Mouse (Mus musculus) lung, adult 2 months (tissue): ENCODE measurements around the gene Cdh24. TPM values are rescaled to one million over a fixed set of nuclear protein-coding genes. Genes with fewer than 3 reads are reported as not detected.
"Not testable (repeated sequence)": the region's sequence is repeated elsewhere in the genome, so short reads cannot be mapped to it uniquely, and the experiment has no call there.

Source experiments
- DNase-seq: peaks from one replicate; pipeline ENCODE4 v3.0.0; 2022
- H3K4me1 ChIP-seq: fragments of 200-500 bp; 2 replicates; pipeline ENCODE4 v1.6.1; 2011; ENCODE audit warnings: low read length; ENCODE audit not compliant: control insufficient read depth, insufficient read depth
- H3K4me3 ChIP-seq: fragments of 200-500 bp; replicated peaks from 2 replicates; pipeline ENCODE3; 2011; ENCODE audit warnings: low read depth, mild to moderate bottlenecking, control low read depth, low read length; ENCODE audit errors: extremely low read depth
- CTCF ChIP-seq: fragments of 200-500 bp; IDR thresholded peaks from 2 replicates; pipeline ENCODE4 v1.5.1; 2011; ENCODE audit warnings: mild to moderate bottlenecking, low read length, control low read depth; ENCODE audit not compliant: insufficient read depth
- POLR2A ChIP-seq: fragments of 200-500 bp; IDR thresholded peaks from 2 replicates; pipeline ENCODE4 v1.6.1; 2011; ENCODE audit warnings: low read depth, mild to moderate bottlenecking, control low read depth, low read length, borderline replicate concordance; ENCODE audit errors: extremely low read depth
- WGBS: fragments of 180-500 bp; shearing (Covaris S2); methylation state at CpG from one replicate; pipeline ENCODE4 v1.1.7; 2018; 5-methylcytosine and 5-hydroxymethylcytosine counted together
- polyA plus RNA-seq: library from polyadenylated mRNA; depleted of rRNA; stranded (reverse); fragments of >200 nt; gene quantifications from 2 replicates; pipeline ENCODE4 v1.2.3, GENCODE M21; 2012

The Cdh24 gene
- polyA plus RNA-seq, 1 experiment: 2.8 TPM

GRCm38 (mm10) chr14:54630583-54631239 is 10.5 kb downstream of the Cdh24 start:
- 63% methylated on average over 11 of the region's 11 CpGs for WGBS
- DNase-seq: no peak
- TF ChIP-seq POLR2A (no peak), CTCF (no peak)
- no peaks in the 10 kb centered on the region for H3K4me1 ChIP-seq
- H3K4me3 ChIP-seq: no peak overlapping the region

- no peak for DNase-seq
- Histone ChIP-seq H3K4me3 (no peak overlapping the region), H3K4me1 (no peaks in the 10 kb centered on the region)
- TF ChIP-seq POLR2A: no peak
- TF ChIP-seq CTCF: no peak
- 90% methylated on average over 2 of the region's 2 CpGs for WGBS
Measured at GRCm38 (mm10) chr14:54629797-54630196, 11.4 kb downstream of the Cdh24 start.

GRCm38 (mm10) chr14:54628103-54628502 is 13.1 kb downstream of the Cdh24 start:
- Histone ChIP-seq H3K4me1 (no peaks in the 10 kb centered on the region), H3K4me3 (no peak overlapping the region)
- no peak for TF ChIP-seq CTCF
- no peak for TF ChIP-seq POLR2A
- no peak for DNase-seq
- WGBS: 75% methylated on average over 5 of the region's 5 CpGs

- 72% methylated on average over 10 of the region's 10 CpGs for WGBS
- H3K4me3 ChIP-seq: no peak overlapping the region
- DNase-seq: no peak
- H3K4me1 ChIP-seq: no peaks in the 10 kb centered on the region
- no peak for TF ChIP-seq CTCF
- TF ChIP-seq POLR2A: no peak
Measured at GRCm38 (mm10) chr14:54624976-54625375, 16.2 kb downstream of the Cdh24 start.

- 81% methylated on average over 6 of the region's 6 CpGs for WGBS
- TF ChIP-seq POLR2A (no peak), CTCF (no peak)
- no peak overlapping the region for H3K4me3 ChIP-seq
- DNase-seq: no peak
- H3K4me1 ChIP-seq: no peaks in the 10 kb centered on the region
Measured at GRCm38 (mm10) chr14:54623334-54623733, 17.8 kb downstream of the Cdh24 start.

- 85% methylated on average over 1 of the region's 1 CpGs for WGBS
- TF ChIP-seq CTCF (no peak), POLR2A (no peak)
- no peak for DNase-seq
- no peak within 1 kb of the TSS for H3K4me3 ChIP-seq
- no peaks in the 10 kb centered on the region; the same call in 1 of the 2 replicates for H3K4me1 ChIP-seq
Measured at GRCm38 (mm10) chr14:54621133-54621532, 20.0 kb downstream of the Cdh24 start, which contains the start of gene Psmb11. Psmb11 (plus strand) TSS chr14:54621433.

GRCm38 (mm10) chr14:54617897-54618365 is 23.2 kb downstream of the Cdh24 start, which contains the start of gene Psmb5:
Psmb5 (minus strand) TSS chr14:54618022.
- WGBS: under 1% methylated on average over 25 of the region's 25 CpGs
- H3K4me1 ChIP-seq: no peaks in the 10 kb centered on the region; the same call in 1 of the 2 replicates
- TF ChIP-seq CTCF: no peak
- peak; percentile 61; the same call in 1 of the 2 replicates for TF ChIP-seq POLR2A
- peak; percentile 93 for DNase-seq
- peak within 1 kb of the TSS; percentile 89 for H3K4me3 ChIP-seq

- WGBS: 1% methylated on average over 38 of the region's 38 CpGs
- H3K4me3 ChIP-seq: peak overlapping the region; percentile 89
- no peak for TF ChIP-seq CTCF
- no peak for TF ChIP-seq POLR2A
- no peak for DNase-seq
- no peaks in the 10 kb centered on the region; the same call in 1 of the 2 replicates for H3K4me1 ChIP-seq
Measured at GRCm38 (mm10) chr14:54617152-54617896, 23.8 kb downstream of the Cdh24 start.

- no peak overlapping the region for H3K4me3 ChIP-seq
- TF ChIP-seq POLR2A (no peak), CTCF (no peak)
- DNase-seq: no peak
- H3K4me1 ChIP-seq: no peaks in the 10 kb centered on the region; the same call in 1 of the 2 replicates
- 91% methylated on average over 16 of the region's 16 CpGs for WGBS
Measured at GRCm38 (mm10) chr14:54616226-54616825, 24.8 kb downstream of the Cdh24 start.

GRCm38 (mm10) chr14:54614130-54614529 is 27.0 kb downstream of the Cdh24 start:
- H3K4me1 ChIP-seq, DNase-seq, H3K4me3 ChIP-seq: not testable (repeated sequence)
- WGBS: 92% methylated on average over 16 of the region's 16 CpGs
